Mouse (Mus musculus) fibroblast of lung, adult 2 months (primary cell): ENCODE results near the gene Rnf150.

Experiments
- DNase-seq: peaks from one replicate; pipeline ENCODE4 v3.0.0-alpha.2; 2011; ENCODE audit warnings: low read depth

Gene Rnf150

GRCm38 (mm10) chr8:82889062-82889720 lies 26.0 kb downstream of the Rnf150 start:
- no peak for DNase-seq

- no peak for DNase-seq
These were observed 31.9 kb downstream of the Rnf150 start for GRCm38 (mm10) chr8:82895091-82895490.

- no peak for DNase-seq
These were observed 33.6 kb downstream of the Rnf150 start for GRCm38 (mm10) chr8:82896796-82897195.

GRCm38 (mm10) chr8:82897628-82898458 lies 34.7 kb downstream of the Rnf150 start:
- DNase-seq: no peak

GRCm38 (mm10) chr8:82898459-82898841 lies 35.3 kb downstream of the Rnf150 start:
- DNase-seq: no peak

- DNase-seq: no peak
These were observed 37.8 kb downstream of the Rnf150 start for GRCm38 (mm10) chr8:82900958-82901357.

GRCm38 (mm10) chr8:82901549-82902138 lies 38.5 kb downstream of the Rnf150 start:
- DNase-seq: no peak

- DNase-seq: no peak
These were observed 40.3 kb downstream of the Rnf150 start for GRCm38 (mm10) chr8:82903497-82903896.

GRCm38 (mm10) chr8:82907271-82907670 lies 44.1 kb downstream of the Rnf150 start:
- no peak for DNase-seq

GRCm38 (mm10) chr8:82911436-82911835 lies 48.3 kb downstream of the Rnf150 start:
- no peak for DNase-seq

GRCm38 (mm10) chr8:82912282-82912681 lies 49.1 kb downstream of the Rnf150 start:
- no peak for DNase-seq

- no peak for DNase-seq
These were observed 51.4 kb downstream of the Rnf150 start for GRCm38 (mm10) chr8:82914543-82914942.

- DNase-seq: peak; percentile 63
These were observed 53.8 kb downstream of the Rnf150 start for GRCm38 (mm10) chr8:82916851-82917539.

- no peak for DNase-seq
These were observed 54.6 kb downstream of the Rnf150 start for GRCm38 (mm10) chr8:82917540-82918316.

GRCm38 (mm10) chr8:82919676-82920075 lies 56.5 kb downstream of the Rnf150 start:
- no peak for DNase-seq

- DNase-seq: no peak
These were observed 57.0 kb downstream of the Rnf150 start for GRCm38 (mm10) chr8:82920124-82920523.

- DNase-seq: no peak
These were observed 62.1 kb downstream of the Rnf150 start for GRCm38 (mm10) chr8:82925286-82925685.

GRCm38 (mm10) chr8:82926518-82926917 lies 63.4 kb downstream of the Rnf150 start:
- no peak for DNase-seq

GRCm38 (mm10) chr8:82931554-82931953 lies 68.4 kb downstream of the Rnf150 start:
- DNase-seq: no peak

GRCm38 (mm10) chr8:82936162-82936561 lies 73.0 kb downstream of the Rnf150 start:
- no peak for DNase-seq

GRCm38 (mm10) chr8:82936866-82937265 lies 73.7 kb downstream of the Rnf150 start:
- peak; percentile 69 for DNase-seq

GRCm38 (mm10) chr8:82939912-82940311 lies 76.8 kb downstream of the Rnf150 start:
- peak; percentile 60 for DNase-seq
